Mouse (Mus musculus): ENCODE data around the gene Foxl1.
"Not testable (repeated sequence)": the region's sequence is repeated elsewhere in the genome, so short reads cannot be mapped to it uniquely, and the experiment has no call there.

The Foxl1 gene

DNA sequence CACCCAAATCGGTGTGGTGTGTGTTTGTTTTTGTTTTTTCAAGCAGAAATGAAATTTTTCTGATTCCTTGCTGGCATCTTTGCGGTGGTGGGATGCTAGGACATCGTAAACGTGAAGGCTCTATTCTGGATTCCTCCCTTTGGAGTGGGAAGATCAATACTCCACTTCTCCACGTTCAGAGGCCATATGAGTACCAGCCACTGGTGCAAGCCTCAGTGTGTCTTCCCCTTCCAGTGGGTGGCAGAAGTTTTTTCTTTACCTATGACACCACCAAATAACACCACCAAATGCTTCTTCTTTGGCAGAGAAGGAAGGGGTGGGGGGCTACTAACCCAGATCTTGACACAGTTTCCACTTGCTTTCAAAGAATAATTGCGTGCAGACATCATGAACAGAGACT, 1.5 kb upstream of the Foxl1 start:
- DNase-seq, result no peak

DNA sequence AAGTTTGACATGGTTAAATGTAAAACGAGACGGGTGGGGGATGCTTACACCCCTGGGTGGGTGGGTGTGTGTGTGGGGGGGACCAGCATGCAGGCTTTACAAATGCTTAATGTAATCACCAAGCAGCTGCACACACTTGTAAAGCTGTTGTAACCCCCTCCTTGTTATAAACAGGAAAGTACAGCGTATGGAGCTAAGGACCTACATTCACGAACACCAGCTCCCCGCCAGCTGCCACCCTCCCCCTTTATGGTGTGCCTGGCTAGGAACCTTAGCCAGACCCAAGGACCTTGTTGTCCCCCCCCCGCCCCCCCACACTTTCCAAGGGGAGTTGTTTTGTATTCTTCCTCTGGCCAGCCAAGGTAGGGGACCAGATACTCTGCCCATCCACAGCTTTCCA, 1.0 kb upstream of the Foxl1 start:
- DNase-seq, result no peak

DNA sequence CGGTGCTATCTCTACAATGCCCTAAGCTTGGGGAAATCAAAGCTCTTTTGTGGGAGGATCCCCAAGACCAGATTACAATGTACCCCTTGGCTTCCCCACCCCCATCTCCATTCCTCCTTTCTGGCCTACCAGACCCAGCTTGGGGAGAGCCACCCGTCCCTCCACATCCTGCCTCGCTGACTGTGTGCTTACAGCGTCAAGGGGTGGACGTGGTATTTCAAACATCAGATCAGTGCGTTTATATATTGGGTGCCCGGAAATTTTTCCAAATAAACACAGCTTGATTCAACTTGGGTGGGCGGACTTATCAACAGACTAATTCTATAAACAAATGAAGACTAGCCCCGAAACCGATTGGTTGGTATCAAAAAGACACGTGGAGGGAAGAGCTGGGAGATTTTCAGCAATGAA, 444 bp upstream of the Foxl1 start:
- DNase-seq, result no peak

GRCm38 (mm10) chr8:121128531-121129264, 958 bp downstream of the Foxl1 start:
- no peak for DNase-seq

DNA sequence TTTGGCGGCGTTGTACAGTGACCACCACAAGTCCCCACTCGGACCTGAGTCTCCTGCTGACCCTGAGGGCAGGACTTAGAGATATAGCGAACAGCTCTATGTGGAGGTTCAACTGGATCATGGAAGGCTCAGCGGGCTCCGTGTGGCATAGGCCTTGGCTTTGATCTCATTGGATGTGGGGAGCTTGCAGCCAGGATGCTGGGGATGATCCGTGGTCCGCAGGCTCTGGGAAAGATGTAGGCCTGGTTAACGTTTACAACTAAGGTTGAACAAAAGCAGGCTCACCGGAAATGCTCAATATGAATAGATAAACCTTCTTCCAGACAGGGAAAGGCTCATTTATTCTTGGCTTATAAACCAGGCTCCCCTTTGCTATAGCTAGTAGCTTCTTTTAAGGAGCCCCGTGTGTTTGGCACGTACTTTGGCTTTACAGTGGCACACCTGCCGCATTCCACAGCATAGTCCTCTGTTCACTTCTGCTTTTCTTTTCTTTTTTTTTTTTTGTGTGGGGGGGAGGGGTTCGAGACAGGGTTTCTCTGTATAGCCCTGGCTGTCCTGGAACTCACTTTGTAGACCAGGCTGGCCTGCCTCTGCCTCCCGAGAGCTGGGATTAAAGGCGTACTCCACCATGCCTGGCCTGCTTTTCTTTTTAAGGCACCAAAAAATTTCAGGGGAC, 1.7 kb downstream of the Foxl1 start:
- DNase-seq, result no peak

GRCm38 (mm10) chr8:121130522-121130921, 2.8 kb downstream of the Foxl1 start:
- no peak for DNase-seq

- no peak for DNase-seq
These were observed 5.3 kb downstream of the Foxl1 start for GRCm38 (mm10) chr8:121132961-121133513.

DNA sequence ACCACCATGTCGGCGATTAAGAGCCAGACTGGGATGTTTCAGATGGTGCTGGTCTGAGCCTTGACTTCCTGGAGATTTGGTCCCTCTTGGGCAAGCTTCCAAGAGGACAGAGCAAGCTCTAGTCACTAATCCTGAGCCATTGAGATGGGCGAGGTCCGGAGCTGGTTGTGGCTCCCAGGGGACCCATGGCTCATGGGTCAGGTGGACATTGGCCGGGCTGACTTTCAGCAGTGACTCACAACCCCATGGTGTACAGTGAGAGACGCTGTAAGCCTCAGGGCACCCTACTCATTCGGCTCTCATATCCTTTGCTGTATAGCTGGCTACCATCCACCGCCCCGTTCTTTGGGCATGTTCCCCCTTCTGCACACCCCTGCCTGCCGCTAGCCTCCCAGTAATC, 6.4 kb downstream of the Foxl1 start:
- no peak for DNase-seq

DNA sequence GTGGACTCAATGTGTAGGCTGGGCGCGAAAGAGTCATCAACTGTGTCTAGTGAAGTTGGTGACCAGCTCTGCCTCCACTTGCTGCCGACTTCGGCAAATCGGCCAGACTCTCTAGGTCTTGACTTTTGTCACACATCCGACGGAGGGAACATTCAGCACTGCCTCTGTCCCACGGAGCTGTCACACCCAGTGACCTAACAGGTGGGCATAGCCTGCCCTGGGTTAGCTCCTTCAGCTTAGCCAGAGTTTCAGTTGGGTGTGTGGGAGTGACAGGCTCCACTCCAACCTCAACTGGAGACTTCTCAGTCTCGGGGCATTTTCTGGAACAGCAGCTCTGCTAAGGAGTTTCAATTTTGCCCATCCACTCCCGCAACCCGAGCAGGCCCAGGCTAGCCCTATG, 6.8 kb downstream of the Foxl1 start:
- DNase-seq, result no peak

DNA sequence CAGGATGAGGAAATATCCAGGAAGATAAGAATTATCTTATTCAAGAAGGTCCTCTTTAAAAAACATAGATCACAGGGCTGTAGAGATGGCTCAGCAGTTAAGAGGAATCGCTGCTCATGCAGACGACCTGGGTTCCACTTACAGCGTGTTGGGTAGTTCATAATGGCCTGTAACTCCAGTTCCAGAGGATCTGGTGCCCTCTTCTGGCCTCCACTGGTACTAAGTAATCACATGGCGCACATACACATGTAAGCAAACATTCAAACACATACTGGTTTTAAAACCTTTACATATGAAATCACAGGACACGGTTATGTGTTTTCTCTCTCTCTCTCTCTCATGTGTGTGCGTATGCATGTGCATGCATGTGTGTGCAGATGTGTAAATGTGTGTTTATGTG, 9.1 kb downstream of the Foxl1 start:
- no peak for DNase-seq

- DNase-seq, result not testable (repeated sequence)
These were observed 17.9 kb downstream of the Foxl1 start for GRCm38 (mm10) chr8:121145457-121146134.

DNA sequence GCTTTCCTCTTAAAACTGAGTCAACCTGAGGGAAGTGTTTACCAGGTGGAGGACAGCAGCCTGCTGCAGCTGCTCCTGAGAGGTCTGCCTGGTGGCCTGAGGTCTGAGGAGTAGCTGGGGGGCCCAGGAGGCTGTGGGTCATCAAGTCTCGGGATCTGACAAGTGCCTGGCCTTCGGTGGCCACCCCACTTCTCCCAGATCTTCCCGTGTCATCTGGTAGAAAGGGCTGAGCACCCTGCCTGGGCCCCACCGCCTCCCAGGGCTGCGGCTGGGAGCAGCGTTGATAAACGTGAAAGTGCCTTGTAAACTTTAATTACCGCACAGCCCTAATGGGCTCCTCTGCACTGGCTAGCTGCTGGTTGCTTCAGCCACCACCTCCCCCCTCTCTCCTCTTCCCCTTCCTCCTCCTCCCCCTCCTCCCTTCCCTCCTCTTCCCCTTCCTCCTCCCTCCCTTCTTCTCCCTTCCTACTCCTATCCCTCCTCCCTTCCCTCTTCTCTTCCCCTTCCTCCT, 20.9 kb downstream of the Foxl1 start:
- no peak for DNase-seq

- no peak for DNase-seq
These were observed 24.7 kb downstream of the Foxl1 start for GRCm38 (mm10) chr8:121152394-121152793.

GRCm38 (mm10) chr8:121156990-121157491, 29.3 kb downstream of the Foxl1 start:
- no peak for DNase-seq

DNA sequence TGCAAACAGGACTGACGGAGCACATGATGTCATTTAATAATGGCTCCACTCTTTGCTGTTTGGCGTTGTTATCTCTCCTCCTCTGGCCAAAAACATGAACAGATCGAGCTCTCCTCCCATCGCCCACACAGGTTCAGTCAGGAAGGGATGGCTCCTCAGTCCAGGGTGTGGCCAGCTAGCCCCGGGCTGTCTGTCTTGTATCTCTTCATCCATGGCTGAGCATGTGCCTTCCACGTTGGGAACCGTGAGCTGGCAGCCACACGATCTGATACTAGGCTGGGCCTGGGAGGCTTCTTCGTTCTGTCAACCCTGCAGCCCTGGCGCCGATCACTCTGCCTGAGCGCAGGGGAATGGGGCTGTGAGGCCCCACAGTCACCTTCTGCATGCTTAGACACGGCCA, 31.1 kb downstream of the Foxl1 start:
- DNase-seq, result no peak

GRCm38 (mm10) chr8:121161437-121161836, 33.7 kb downstream of the Foxl1 start:
- DNase-seq, result no peak

DNA sequence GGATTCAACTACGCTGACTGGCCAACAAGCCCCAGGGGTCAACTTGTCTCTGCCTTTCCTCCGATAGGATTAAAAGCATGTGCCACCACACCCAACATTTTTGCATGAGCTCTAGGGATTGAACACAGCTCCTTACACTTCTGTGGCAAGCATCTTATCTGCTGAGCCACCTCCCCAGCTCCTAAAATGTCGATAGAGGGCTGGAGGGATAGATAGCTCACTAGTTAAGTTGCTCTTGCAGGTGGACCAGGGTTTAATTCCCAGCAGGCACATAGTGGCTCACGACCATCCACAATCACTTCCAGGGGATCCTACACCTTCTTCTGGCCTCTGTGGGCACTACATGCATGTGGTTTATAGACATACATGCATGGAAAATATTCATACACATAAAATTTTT, 34.7 kb downstream of the Foxl1 start:
- no peak for DNase-seq

DNA sequence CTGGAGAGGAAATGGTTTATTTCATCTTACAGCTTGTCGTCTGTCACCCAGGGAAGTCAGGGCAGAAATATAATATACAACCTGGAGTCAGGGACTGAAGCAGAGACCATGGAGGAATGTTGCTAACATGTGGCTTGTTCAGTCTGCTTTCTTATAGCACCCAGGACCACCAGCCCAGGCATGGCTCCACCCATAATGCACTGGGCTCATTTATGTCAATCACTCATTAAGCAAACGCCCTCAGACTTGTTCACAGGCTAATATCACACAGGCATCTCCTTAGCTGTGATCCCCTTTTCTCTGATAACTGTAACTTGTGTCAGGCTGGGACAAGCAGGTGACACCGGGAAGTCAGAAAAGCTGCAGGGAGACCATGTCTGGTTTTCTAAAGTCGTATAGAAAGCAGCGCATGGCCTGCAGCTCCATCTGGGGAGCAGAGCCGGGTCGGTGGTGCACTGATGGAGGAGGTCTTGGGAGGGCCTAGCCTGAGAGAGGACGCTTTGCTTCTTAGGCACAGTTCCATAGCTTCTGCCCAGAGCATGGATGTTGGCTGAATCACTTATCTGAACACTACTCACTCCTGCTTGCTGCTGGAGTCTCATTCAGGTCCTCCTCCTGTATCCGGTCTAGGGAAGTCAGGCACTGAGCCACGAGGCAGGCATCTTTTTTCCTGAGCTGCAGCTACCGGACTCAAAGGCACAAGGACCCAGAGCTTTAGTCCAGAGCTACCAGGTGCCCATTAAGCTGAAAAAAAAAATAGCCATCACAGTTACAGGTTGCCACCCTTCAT, 35.4 kb downstream of the Foxl1 start:
- peak; percentile 33 for DNase-seq

GRCm38 (mm10) chr8:121164017-121164469, 36.3 kb downstream of the Foxl1 start:
- DNase-seq, result peak; percentile 51

DNA sequence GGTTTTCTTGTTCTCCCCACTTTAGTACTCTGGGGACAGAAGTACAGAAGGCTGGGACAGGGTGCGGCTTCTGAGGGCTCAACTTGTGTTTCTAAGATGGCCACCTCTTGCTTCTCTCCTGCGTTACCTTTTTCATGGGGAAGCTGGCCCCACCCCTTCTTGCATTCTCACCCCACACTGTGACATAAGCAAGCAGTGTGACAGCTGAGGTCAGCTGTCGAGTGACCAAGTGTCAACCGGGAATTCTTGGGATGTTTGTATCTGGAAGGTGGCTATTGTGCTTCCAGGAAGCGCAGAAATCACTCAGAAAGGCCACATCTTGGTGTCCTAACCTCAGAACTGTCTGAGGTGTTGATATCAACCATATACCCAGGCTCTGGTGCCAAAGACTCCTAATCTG, 40.3 kb downstream of the Foxl1 start:
- no peak for DNase-seq

- DNase-seq, result no peak
These were observed 42.4 kb downstream of the Foxl1 start for GRCm38 (mm10) chr8:121170116-121170515.
